Mouse (Mus musculus): ENCODE results near the gene Atp5j2. TPM values are rescaled to one million over a fixed set of nuclear protein-coding genes. Genes with fewer than 3 reads are reported as not detected.

The Atp5j2 gene
- polyA plus RNA-seq, 1 experiment from 2014 or later: 102 TPM

DNA sequence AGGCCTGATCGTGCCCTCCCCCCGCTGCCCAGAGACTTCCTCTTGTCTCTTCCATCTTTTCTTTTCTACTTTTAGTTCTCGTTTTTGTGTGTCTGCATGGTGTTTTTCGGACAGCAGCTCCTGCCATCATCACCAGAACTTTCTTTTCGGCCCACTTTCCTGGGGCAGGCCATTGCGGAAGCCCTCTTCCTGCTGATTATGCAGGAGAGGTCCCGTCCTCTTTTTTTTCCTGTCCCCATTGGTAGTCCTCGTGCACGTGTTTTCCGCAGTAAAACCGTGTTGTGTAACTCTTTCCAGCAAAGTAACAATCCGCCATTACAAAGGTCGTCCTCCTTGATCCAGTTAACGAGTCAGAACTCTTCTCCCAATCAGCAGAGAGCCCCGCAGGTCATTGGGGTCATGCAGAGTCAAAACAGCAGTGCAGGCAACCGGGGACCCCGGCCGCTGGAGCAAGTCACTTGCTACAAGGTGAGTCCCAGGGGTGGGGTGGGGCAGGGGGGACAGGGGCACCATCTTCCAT, 13.3 kb downstream of the Atp5j2 start:
- H3K4me3 ChIP-seq (ENCODE audit: inconsistent target): no peak overlapping the region
- peak overlapping the region; percentile 5 for H3K27ac ChIP-seq
- H3K36me3 ChIP-seq (ENCODE audit: inconsistent target): peaks cover 69% of the 10 kb centered on the region
- 73% methylated on average over 18 of the region's 18 CpGs for WGBS (ENCODE audit: missing documents)
- H3K79me2 ChIP-seq (ENCODE audit: inconsistent target): peaks cover 26% of the 10 kb centered on the region; the same call in 1 of the 2 replicates

DNA sequence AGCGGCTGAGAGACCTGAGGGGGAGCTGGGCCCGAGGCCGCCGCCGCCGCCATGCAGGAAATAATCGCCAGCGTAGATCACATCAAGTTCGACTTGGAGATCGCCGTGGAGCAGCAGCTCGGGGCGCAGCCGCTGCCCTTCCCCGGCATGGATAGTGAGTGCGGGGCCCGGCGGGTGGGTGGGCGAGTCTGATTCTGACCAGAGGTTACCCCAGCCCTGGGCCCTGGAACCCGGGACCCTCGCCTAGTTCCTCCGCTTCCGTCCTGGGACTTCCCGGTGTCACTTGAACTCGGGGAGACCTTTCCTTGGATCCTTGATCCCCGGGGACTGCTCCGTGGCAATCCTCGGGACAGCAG, 24.6 kb downstream of the Atp5j2 start:
- WGBS (ENCODE audit: missing documents): 0% methylated on average over 28 of the region's 28 CpGs
- Histone ChIP-seq H3K36me3 (ENCODE audit: inconsistent target) (peaks cover 15% of the 10 kb centered on the region; the same call in 1 of the 2 replicates), H3K27ac (peak overlapping the region; percentile 46)

DNA sequence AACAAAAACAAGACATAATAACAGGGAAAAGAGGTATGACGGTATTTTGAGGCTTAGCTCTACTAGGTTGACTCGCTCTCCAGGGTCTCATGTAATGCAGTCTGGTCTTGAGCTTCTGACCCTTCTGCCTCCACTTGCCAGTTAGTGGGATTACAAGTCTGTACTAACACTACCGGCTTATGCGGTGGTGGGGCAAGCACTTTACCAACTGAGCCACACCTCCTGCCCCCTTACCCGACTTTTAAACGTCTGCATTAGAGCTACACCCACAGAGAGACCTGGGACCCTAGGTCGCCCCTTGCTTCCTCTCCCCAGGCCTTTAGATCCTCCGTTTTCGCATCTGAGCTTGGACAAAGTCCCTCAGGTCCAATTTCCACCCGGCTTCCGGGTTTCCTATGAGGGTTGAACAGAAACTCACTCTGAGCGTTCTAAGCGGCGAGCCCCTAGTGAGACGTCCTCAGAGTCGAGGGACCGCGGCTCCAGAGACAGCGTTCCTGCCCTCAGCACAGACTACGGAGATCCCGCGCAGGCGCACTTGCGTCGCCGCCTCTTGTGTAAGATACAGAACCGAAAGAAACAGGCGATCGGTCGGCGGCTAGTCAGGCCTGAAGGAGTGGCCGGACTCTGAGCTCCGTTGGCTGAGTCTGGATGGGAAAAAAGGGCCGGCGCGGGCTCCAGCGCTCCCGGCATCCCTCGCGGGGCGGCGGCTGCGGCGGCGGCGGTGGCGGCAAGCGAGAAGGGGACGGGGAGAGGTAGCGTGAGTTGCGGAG, 25.1 kb downstream of the Atp5j2 start, which contains the start of the genes Ptcd1 and Cpsf4:
Gene Ptcd1 (minus strand): TSS at position 573 of the 770 bp plus-strand sequence.
Gene Cpsf4 (plus strand): TSS at position 678 of the 770 bp plus-strand sequence.
- Histone ChIP-seq H3K79me2 (ENCODE audit: inconsistent target) (peaks cover 79% of the 10 kb centered on the region), H3K4me3 (ENCODE audit: inconsistent target) (peak within 1 kb of the TSS; percentile 95), H3K27ac (peak within 1 kb of the TSS; percentile 70), H3K36me3 (ENCODE audit: inconsistent target) (peaks cover 14% of the 10 kb centered on the region; the same call in 1 of the 2 replicates)
- WGBS (ENCODE audit: missing documents): under 1% methylated on average over 51 of the region's 51 CpGs

More for the DNA sequence above, 24.6 kb downstream of the Atp5j2 start:
- H3K4me3 ChIP-seq (ENCODE audit: inconsistent target): peak overlapping the region; percentile 95
- peaks cover 85% of the 10 kb centered on the region for H3K79me2 ChIP-seq (ENCODE audit: inconsistent target)

DNA sequence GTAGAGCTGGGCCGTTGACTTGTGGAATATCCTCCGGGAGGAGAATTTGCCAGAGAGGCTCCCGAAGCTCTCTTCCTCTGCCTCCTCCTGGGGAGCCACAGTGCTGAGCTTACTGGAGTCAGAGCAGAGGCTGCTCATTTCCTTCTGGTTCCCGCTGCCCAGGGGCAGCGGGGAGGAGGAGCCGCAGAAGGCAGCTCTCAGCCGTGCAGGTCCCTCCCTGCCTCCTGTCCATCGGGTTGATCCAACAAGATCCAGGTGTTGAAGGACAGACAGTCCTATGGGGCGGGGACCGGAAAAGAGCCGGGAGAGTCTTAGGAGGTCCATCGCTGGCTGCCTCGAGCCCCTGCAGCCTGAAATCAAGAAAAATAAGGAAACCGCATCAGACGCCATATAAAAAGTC, 26.7 kb downstream of the Atp5j2 start:
- peaks cover 19% of the 10 kb centered on the region; the same call in 1 of the 2 replicates for H3K36me3 ChIP-seq (ENCODE audit: inconsistent target)
- no peak overlapping the region for H3K4me3 ChIP-seq (ENCODE audit: inconsistent target)
- 94% methylated on average over 15 of the region's 15 CpGs for WGBS (ENCODE audit: missing documents)
- H3K79me2 ChIP-seq (ENCODE audit: inconsistent target): peaks cover 65% of the 10 kb centered on the region
- H3K27ac ChIP-seq: no peak overlapping the region

DNA sequence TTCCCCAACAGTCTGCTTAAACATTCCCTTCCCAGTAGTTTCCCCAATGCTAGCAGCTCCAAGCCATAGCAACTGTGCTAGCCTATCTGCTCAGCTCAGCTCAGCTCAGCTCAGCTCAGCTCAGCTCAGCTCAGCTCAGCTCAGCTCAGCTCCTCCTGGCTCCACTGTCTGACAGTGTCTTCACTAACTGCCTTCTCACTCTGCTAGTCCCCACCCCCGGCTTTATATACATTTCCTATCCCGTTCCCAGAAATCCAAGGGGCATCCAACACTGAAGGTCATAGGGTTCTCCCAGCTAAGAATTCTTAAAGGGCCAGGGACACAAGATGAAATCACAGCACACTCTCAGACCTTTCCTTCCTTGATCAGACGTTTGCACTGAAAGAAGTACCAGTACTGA, 27.2 kb downstream of the Atp5j2 start:
- H3K79me2 ChIP-seq (ENCODE audit: inconsistent target): peaks cover 60% of the 10 kb centered on the region
- WGBS (ENCODE audit: missing documents): 77% methylated on average over 3 of the region's 3 CpGs
- H3K4me3 ChIP-seq (ENCODE audit: inconsistent target): no peak overlapping the region
- peaks cover 24% of the 10 kb centered on the region; the same call in 1 of the 2 replicates for H3K36me3 ChIP-seq (ENCODE audit: inconsistent target)
- H3K27ac ChIP-seq: no peak overlapping the region

DNA sequence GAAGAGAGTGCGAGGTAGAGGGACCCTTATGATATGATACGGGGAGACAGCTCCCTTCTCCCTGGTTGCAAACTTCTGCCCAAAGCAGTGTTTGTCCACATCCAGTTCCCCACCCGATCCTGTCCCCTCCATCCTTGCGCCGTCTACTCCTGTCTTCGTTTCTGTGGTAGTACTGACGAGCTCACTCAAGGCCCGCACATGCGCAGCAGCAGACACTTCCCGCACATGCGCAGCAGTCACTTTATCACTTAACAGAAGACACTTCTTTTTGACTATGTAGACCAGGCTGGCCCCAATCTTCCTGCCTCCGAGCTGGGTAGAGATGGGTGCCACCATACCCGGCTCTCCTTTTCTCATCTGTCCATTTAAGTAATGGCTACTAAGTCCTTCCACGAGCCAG, 30.5 kb downstream of the Atp5j2 start:
- no peak overlapping the region for H3K4me3 ChIP-seq (ENCODE audit: inconsistent target)
- H3K36me3 ChIP-seq (ENCODE audit: inconsistent target): peaks cover 50% of the 10 kb centered on the region
- H3K79me2 ChIP-seq (ENCODE audit: inconsistent target): peaks cover 30% of the 10 kb centered on the region
- WGBS (ENCODE audit: missing documents): 94% methylated on average over 12 of the region's 14 CpGs
- H3K27ac ChIP-seq: no peak overlapping the region

DNA sequence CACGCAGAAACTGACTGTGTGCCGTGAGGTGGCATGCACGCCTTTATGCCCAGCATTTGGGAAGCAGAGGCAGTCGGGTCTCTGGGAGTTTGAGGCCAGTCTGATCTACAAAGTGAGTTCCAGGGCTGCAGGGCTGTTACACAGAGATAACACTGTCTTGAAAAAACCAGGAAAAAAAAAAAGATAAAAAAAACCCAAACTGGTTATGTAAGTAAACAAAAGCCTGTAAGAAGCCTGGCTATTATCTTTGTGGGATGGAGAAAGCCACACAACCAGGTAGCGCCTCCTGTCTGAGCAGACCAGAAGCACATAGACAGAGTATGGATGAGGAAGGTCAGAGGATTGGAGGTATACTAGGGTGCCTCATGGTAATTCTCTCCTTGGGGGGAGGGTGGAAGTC, 39.2 kb downstream of the Atp5j2 start:
- H3K79me2 ChIP-seq (ENCODE audit: inconsistent target): no peaks in the 10 kb centered on the region
- H3K36me3 ChIP-seq (ENCODE audit: inconsistent target): peaks cover 89% of the 10 kb centered on the region
- H3K27ac ChIP-seq: no peak overlapping the region
- no peak overlapping the region for H3K4me3 ChIP-seq (ENCODE audit: inconsistent target)
- 90% methylated on average over 5 of the region's 5 CpGs for WGBS (ENCODE audit: missing documents)

DNA sequence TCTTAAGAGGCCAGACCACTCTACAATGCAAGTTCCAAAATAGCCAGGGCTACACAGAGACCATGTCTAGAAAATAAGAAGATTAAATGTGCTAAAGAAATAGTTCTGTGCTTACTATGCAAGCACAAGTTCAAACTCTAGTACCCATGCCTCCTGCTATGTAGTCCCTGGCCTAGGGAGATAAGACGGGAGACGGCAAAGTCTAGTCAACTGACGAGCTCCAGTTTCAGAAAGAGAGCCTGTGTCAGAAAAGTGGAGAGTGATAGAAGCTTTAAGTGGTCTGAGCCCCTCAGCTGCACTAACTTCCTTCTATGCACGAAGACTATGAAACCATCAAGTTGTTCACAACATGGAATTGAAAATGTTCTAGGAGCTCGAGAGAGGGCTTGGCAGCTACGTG, 42.6 kb downstream of the Atp5j2 start:
- H3K79me2 ChIP-seq (ENCODE audit: inconsistent target): no peaks in the 10 kb centered on the region
- H3K27ac ChIP-seq: no peak overlapping the region
- peaks cover 96% of the 10 kb centered on the region for H3K36me3 ChIP-seq (ENCODE audit: inconsistent target)
- H3K4me3 ChIP-seq (ENCODE audit: inconsistent target): no peak overlapping the region
- WGBS (ENCODE audit: missing documents): 93% methylated on average over 6 of the region's 6 CpGs

DNA sequence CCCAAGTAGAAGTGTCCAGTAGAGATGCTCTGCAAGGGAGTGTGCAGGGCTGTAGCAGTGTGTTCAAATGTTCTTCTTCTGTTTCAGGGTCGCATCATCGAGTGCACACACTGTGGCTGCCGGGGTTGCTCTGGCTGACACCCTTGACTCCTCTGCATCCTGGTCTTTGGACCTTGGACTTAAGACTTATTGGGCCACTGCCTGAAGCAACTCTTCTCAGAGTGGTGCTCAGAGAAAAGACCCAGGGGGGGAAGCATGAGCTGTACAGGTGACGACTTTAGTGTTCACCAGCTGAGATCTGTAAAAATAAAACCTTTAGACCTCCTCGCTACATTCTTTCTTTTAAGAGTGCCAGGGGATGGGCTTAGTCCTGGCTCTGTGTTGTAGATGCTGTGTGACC, 44.1 kb downstream of the Atp5j2 start:
- Histone ChIP-seq H3K27ac (no peak overlapping the region), H3K4me3 (ENCODE audit: inconsistent target) (no peak overlapping the region), H3K79me2 (ENCODE audit: inconsistent target) (peaks cover 12% of the 10 kb centered on the region; the same call in 1 of the 2 replicates), H3K36me3 (ENCODE audit: inconsistent target) (peaks cover 98% of the 10 kb centered on the region)
- WGBS (ENCODE audit: missing documents): 100% methylated on average over 5 of the region's 5 CpGs

DNA sequence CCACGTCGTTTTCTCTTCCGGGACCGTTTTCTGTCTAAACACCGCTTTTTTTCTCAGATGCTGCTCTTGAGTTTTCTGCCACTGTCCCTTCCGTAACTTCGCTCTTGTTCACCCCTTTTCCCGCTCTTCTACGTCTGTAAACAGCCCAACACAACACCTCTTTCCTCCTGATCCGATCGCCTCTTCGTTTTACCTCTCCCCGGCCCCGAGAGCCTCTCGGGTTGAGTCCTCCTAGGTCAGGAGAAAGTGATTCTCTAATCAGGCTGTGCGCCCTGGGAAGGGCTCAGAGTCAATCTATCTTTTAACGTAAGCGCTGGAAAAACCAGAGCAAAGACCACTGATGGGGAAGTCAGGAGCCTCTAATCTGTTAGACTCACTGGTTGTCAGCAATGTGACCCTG, 51.3 kb downstream of the Atp5j2 start:
- Histone ChIP-seq H3K36me3 (ENCODE audit: inconsistent target) (peaks cover 47% of the 10 kb centered on the region), H3K79me2 (ENCODE audit: inconsistent target) (peaks cover 75% of the 10 kb centered on the region), H3K4me3 (ENCODE audit: inconsistent target) (peak overlapping the region; percentile 98), H3K27ac (peak overlapping the region; percentile 96)
- WGBS (ENCODE audit: missing documents): under 1% methylated on average over 18 of the region's 18 CpGs

DNA sequence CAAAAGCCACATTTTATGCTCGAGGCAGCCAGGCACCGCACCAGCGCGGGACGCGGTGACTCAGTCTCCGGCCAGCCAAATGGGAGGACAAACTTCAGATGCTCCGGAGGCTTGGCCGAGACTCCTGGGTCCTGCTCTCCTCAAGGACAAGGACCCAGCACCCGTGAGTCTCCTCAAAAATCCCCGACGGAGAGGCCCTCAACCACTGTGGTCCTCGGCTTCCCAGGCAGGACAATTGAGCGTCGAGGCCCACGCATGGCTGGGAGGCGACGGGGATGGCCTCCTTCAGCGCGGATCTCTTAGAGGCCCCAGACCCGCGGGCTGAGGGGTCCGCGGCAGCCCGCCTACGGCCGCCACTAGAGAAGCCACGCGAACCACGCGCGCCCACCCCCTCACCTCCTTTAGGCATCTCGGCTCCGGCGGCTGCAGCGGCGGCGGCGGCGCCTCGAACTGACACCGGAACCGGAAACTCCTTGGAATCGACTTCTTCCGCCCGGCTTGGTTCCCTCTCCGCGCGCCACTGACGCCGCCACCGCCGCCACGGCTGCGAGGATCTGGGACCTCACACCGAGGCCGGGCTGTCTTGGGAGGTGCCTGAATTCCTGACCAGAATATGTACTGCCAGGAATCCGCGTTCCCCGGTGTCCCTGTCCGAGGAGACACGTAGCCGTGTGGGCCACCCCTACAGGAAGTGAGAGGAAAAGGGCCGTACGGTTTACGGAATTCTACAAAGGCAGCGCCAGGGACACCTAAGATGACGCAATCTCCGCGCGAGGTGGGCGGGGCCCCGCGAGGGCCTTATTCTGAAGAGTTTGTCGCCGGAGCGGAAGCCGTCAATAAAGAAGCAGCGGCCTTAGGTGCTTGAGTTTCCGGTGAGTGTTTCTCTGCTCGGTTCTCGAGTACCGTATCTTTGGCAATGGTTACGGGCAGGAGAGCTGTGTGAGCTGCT, 52.0 kb downstream of the Atp5j2 start, which contains the start of the genes Pdap1 and Bud31:
Gene Pdap1 (minus strand): TSS at position 668 of the 949 bp plus-strand sequence.
Gene Bud31 (plus strand): TSS at position 792 of the 949 bp plus-strand sequence.
- H3K27ac ChIP-seq: peak within 1 kb of the TSS; percentile 96
- H3K4me3 ChIP-seq (ENCODE audit: inconsistent target): peak within 1 kb of the TSS; percentile 98
- H3K79me2 ChIP-seq (ENCODE audit: inconsistent target): peaks cover 75% of the 10 kb centered on the region
- WGBS (ENCODE audit: missing documents): under 1% methylated on average over 84 of the region's 84 CpGs
- H3K36me3 ChIP-seq (ENCODE audit: inconsistent target): peaks cover 46% of the 10 kb centered on the region

DNA sequence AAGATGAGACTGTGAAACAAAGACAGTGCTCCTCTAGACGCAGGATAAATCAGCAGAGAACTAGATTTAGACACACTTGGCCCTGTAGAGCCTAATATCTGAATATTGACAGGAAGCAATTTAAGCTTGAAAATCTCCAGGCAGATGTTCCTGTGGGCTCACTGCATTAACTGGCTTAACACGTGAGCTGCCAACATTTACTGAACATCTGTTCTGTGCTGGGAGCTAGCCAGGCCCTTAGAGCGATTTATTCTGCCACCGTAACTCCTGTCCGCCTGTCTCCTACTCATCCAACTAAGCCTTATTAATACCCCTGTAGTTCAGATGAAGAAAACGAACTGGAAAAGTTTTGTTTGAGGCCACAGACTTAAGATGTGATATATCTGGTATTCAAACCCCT, 53.0 kb downstream of the Atp5j2 start:
- 11% methylated on average over 6 of the region's 6 CpGs for WGBS (ENCODE audit: missing documents)
- H3K79me2 ChIP-seq (ENCODE audit: inconsistent target): peaks cover 75% of the 10 kb centered on the region
- peaks cover 47% of the 10 kb centered on the region for H3K36me3 ChIP-seq (ENCODE audit: inconsistent target)
- peak overlapping the region; percentile 41; the same call in 1 of the 2 replicates for H3K27ac ChIP-seq
- peak overlapping the region; percentile 85 for H3K4me3 ChIP-seq (ENCODE audit: inconsistent target)

All from macrophage (primary cell).